Mouse (Mus musculus): ENCODE measurements around the gene Hs3st3a1.

GRCm38 (mm10) chr11:64445227-64445626 lies 10.1 kb downstream of the Hs3st3a1 start:
- TF ChIP-seq CTCF (IDR thresholded peaks at IDR 0.05; ENCODE audit: extremely low read depth, insufficient read depth, low read length) (no peak), POLR2A (IDR thresholded peaks at IDR 0.05; ENCODE audit: extremely low read depth, insufficient read depth, low read length) (no peak)
